Mouse (Mus musculus) heart, adult 18-20 months (tissue): Measurements from ENCODE around the gene Cyp4f40. TPM values are rescaled to one million over a fixed set of nuclear protein-coding genes. Genes with fewer than 3 reads are reported as not detected.
"Not testable (repeated sequence)": the region's sequence is repeated elsewhere in the genome, so short reads cannot be mapped to it uniquely, and the experiment has no call there.

Experiments
- DNase-seq, 2 experiments: peaks; one replicate each; pipeline ENCODE4 v3.0.0; 2021 to 2022; ENCODE audit warnings: mixed read lengths in 1 of 2
- long read RNA-seq, 2 experiments: library from polyadenylated mRNA; stranded (forward); transcript quantifications; one replicate each; pipeline ENCODE4 v2.0.0; 2021
- total RNA-seq, 2 experiments: library from RNA; stranded (reverse); gene quantifications; 2 replicates each; pipeline ENCODE4 v1.2.3; 2021

Cyp4f40 gene
- total RNA-seq: not detected
- long read RNA-seq, experiment 1: 0 reads
- long read RNA-seq, experiment 2: 0 reads

GRCm38 (mm10) chr17:32658712-32659111, at the start of gene Cyp4f40:
TSS of gene Cyp4f40 (plus strand) at chr17:32658900.
- peak; percentile 23 to 48 for DNase-seq

- not testable (repeated sequence) for DNase-seq
Observed at GRCm38 (mm10) chr17:32610231-32610630, 48.5 kb upstream of the Cyp4f40 start.

GRCm38 (mm10) chr17:32610896-32611295, 47.8 kb upstream of the Cyp4f40 start:
- DNase-seq: no peak

GRCm38 (mm10) chr17:32612417-32612816, 46.3 kb upstream of the Cyp4f40 start:
- DNase-seq: peak in 1 of 2 experiments; percentile 5

GRCm38 (mm10) chr17:32617252-32617651, 41.4 kb upstream of the Cyp4f40 start:
- DNase-seq: no peak

- not testable (repeated sequence) for DNase-seq
Observed at GRCm38 (mm10) chr17:32621018-32621417, 37.7 kb upstream of the Cyp4f40 start, which contains the start of gene Cyp4f37. TSS of gene Cyp4f37 (plus strand) at chr17:32621309.

GRCm38 (mm10) chr17:32629726-32630125, 29.0 kb upstream of the Cyp4f40 start:
- not testable (repeated sequence) for DNase-seq

GRCm38 (mm10) chr17:32631936-32632335, 26.8 kb upstream of the Cyp4f40 start:
- no peak for DNase-seq

GRCm38 (mm10) chr17:32634242-32634971, 24.3 kb upstream of the Cyp4f40 start:
- not testable (repeated sequence) for DNase-seq

- peak; percentile 64 to 91 for DNase-seq
Observed at GRCm38 (mm10) chr17:32634972-32635314, 23.8 kb upstream of the Cyp4f40 start.

- DNase-seq: no peak
Observed at GRCm38 (mm10) chr17:32636341-32636740, 22.4 kb upstream of the Cyp4f40 start.

- no peak for DNase-seq
Observed at GRCm38 (mm10) chr17:32637151-32637550, 21.5 kb upstream of the Cyp4f40 start.

GRCm38 (mm10) chr17:32646631-32647030, 12.1 kb upstream of the Cyp4f40 start:
- DNase-seq: no peak

- DNase-seq: no peak
Observed at GRCm38 (mm10) chr17:32653860-32654259, 4.8 kb upstream of the Cyp4f40 start.

GRCm38 (mm10) chr17:32657041-32657440, 1.7 kb upstream of the Cyp4f40 start:
- no peak for DNase-seq

GRCm38 (mm10) chr17:32658246-32658645, 454 bp upstream of the Cyp4f40 start:
- DNase-seq: no peak

- no peak for DNase-seq
Observed at GRCm38 (mm10) chr17:32673976-32674375, 15.3 kb downstream of the Cyp4f40 start.

GRCm38 (mm10) chr17:32676040-32676635, 17.4 kb downstream of the Cyp4f40 start:
- no peak for DNase-seq

GRCm38 (mm10) chr17:32680404-32680803, 21.7 kb downstream of the Cyp4f40 start:
- DNase-seq: peak; percentile 11 to 55

- DNase-seq: peak in 1 of 2 experiments; percentile 6
Observed at GRCm38 (mm10) chr17:32685048-32685750, 26.5 kb downstream of the Cyp4f40 start, which contains the start of gene Cyp4f15. TSS of gene Cyp4f15 (plus strand) at chr17:32685627.

GRCm38 (mm10) chr17:32686722-32687121, 28.0 kb downstream of the Cyp4f40 start:
- no peak for DNase-seq

- DNase-seq: no peak
Observed at GRCm38 (mm10) chr17:32690959-32691358, 32.3 kb downstream of the Cyp4f40 start.

GRCm38 (mm10) chr17:32702826-32703225, 44.1 kb downstream of the Cyp4f40 start:
- DNase-seq: peak; percentile 2 to 5
